Comparison of ENCODE assay signal across 8 mouse cellular contexts in the genomic region with DNA sequence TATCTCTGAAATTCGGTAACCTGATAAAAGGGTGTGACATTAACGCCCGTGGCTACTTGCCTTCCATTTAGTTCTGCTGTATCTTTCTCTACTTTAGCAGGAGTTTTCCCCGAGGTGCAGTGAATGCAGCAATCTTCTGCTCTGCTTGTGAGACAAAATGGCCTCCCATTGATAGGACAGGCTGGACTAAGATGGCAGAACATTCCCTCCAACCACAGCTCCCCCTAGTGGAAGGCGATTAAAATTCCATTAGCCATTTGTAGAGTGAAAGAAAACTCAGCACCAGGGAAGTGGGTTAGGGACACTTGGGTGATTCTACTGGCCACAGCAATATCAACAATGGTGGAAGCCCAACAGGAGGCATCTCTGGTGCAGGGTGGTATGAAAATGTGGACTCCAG. TPM values are rescaled to one million over a fixed set of nuclear protein-coding genes. Genes with fewer than 3 reads are reported as not detected.
DNase-seq lines count a peak whose midpoint lies in the region; ATAC-seq and TF ChIP-seq lines count a peak whose summit lies in the region.
"Had no signal": no experiment of that assay in that cellular context is flagged by ENCODE, and none has a peak within 500 bp of the region (broad histone marks: within the 10 kb centered on the region; RNA-seq: fewer than 3 reads in every experiment).

No protein-coding gene starts in this region.

- peaks cover 34% of the 10 kb centered on the region for H3K79me2 ChIP-seq in CH12.LX (replicated peaks; ENCODE audit: control insufficient read depth, extremely low read depth, insufficient read depth, poor library complexity, severe bottlenecking)

- DNase-seq in kidney, postnatal 0 days (ENCODE audit: low spot score) = peak; percentile 46
- DNase-seq in kidney, adult 11 months = no peak
- DNase-seq in 416B (ENCODE audit: low read depth) (peak; percentile 77), CH12.LX (ENCODE audit: extremely low read depth) (peak; percentile 86)
- DNase-seq in embryonic facial prominence, embryonic 10.5 days (ENCODE audit: low spot score) = peak; percentile 47
- peak; percentile 64 for DNase-seq in splenic B cell, adult 2 months (ENCODE audit: low read depth, low spot score)

- no peak overlapping the region for H3K4me3 ChIP-seq in kidney, postnatal 0 days (replicated peaks; ENCODE audit: low read depth, low read length)
- no peak overlapping the region for H3K4me3 ChIP-seq in CH12.LX (replicated peaks in 1 of 3; ENCODE audit: low read depth in 2 of 3, low read length in 2 of 3, poor library complexity in 1 of 3)
- H3K4me3 ChIP-seq in embryonic facial prominence, embryonic 10.5 days = no peak overlapping the region

- H3K9me3 ChIP-seq in kidney, postnatal 0 days (replicated peaks; ENCODE audit: low read length) = no peaks in the 10 kb centered on the region
- no peaks in the 10 kb centered on the region for H3K9me3 ChIP-seq in CH12.LX (replicated peaks; ENCODE audit: low read length)
- no peaks in the 10 kb centered on the region for H3K9me3 ChIP-seq in embryonic facial prominence, embryonic 10.5 days

- H3K27ac ChIP-seq in kidney, postnatal 0 days = no peak overlapping the region
- peak overlapping the region; percentile 87 for H3K27ac ChIP-seq in CH12.LX (ENCODE audit: insufficient read depth, low read depth)
- no peak overlapping the region for H3K27ac ChIP-seq in embryonic facial prominence, embryonic 10.5 days (replicated peaks)

- H3K4me2 ChIP-seq in kidney, postnatal 0 days (ENCODE audit: low read length) = no peak overlapping the region
- peak overlapping the region; percentile 87; the same call in 1 of the 2 replicates for H3K4me2 ChIP-seq in CH12.LX (ENCODE audit: insufficient read depth, low read depth, poor library complexity, severe bottlenecking)

- dilution Hi-C loops in CH12.LX (cut with MboI; ENCODE audit: extremely low pct_ligation_motif_present, extremely low pct_unique_long_range_greater_than_20kb, low sequenced_read_pairs) = no loop called here

- no peaks in the 10 kb centered on the region for H3K36me3 ChIP-seq in kidney, postnatal 0 days (ENCODE audit: insufficient read depth, low read length)
- H3K36me3 ChIP-seq in CH12.LX (replicated peaks in 1 of 2; ENCODE audit: control insufficient read depth in 1 of 2, insufficient read depth in 1 of 2, low read length in 1 of 2) = peaks cover 20 to 70% of the 10 kb centered on the region in 2 experiments
- peaks cover 46% of the 10 kb centered on the region for H3K36me3 ChIP-seq in embryonic facial prominence, embryonic 10.5 days (replicated peaks)
- H3K36me3 ChIP-seq in splenic B cell, adult 2 months (ENCODE audit: control insufficient read depth, insufficient read depth, low read length, poor library complexity, severe bottlenecking) = no peaks in the 10 kb centered on the region

- no peaks in the 10 kb centered on the region for H3K4me1 ChIP-seq in kidney, postnatal 0 days (replicated peaks; ENCODE audit: insufficient read depth, low read length)
- H3K4me1 ChIP-seq in CH12.LX (ENCODE audit: control insufficient read depth in 1 of 2, insufficient read depth in 2 of 2) = peaks cover 16 to 60% of the 10 kb centered on the region in 2 experiments
- H3K4me1 ChIP-seq in embryonic facial prominence, embryonic 10.5 days = peaks cover 8% of the 10 kb centered on the region

- H3K27me3 ChIP-seq in kidney, postnatal 0 days (ENCODE audit: insufficient read depth, low read length) = no peaks in the 10 kb centered on the region
- H3K27me3 ChIP-seq in CH12.LX (replicated peaks) = no peaks in the 10 kb centered on the region
- no peaks in the 10 kb centered on the region for H3K27me3 ChIP-seq in embryonic facial prominence, embryonic 10.5 days (replicated peaks; ENCODE audit: low read depth, poor library complexity, severe bottlenecking)
- H3K27me3 ChIP-seq in splenic B cell, adult 2 months (ENCODE audit: control insufficient read depth, insufficient read depth, low read length, poor library complexity, severe bottlenecking) = no peaks in the 10 kb centered on the region

- TF ChIP-seq EP300 in CH12.LX (IDR thresholded peaks at IDR 0.05; ENCODE audit: low read length) = peak; percentile 45; the same call in 1 of the 2 replicates

- peak; percentile 66 for TF ChIP-seq CTCF in kidney, postnatal 0 days (IDR thresholded peaks at IDR 0.05; ENCODE audit: low read depth)
- peak; percentile 76 to 77 for TF ChIP-seq CTCF in CH12.LX (conservative IDR thresholded peaks at IDR 0.05 in 1 of 2, IDR thresholded peaks at IDR 0.05 in 1 of 2; ENCODE audit: low read depth in 2 of 2, low read length in 2 of 2)

- ATAC-seq in kidney, postnatal 0 days (replicated peaks; ENCODE audit: low FRiP score, low read depth) = no peak
- ATAC-seq in frontal cortex, adult (ENCODE audit: low TSS enrichment) = no peak

- in situ Hi-C loops in CH12.LX (cut with MboI; ENCODE audit: low pct_ligation_motif_present, low pct_unique_long_range_greater_than_20kb, low sequenced_read_pairs) = no loop called here

- peak; percentile 31 for TF ChIP-seq RAD21 in CH12.LX (IDR thresholded peaks at IDR 0.05; ENCODE audit: low read depth, low read length)

- no peak for TF ChIP-seq POLR2A in CH12.LX (IDR thresholded peaks at IDR 0.05; ENCODE audit: low read depth, low read length)

- no peak overlapping the region for H3K9ac ChIP-seq in kidney, postnatal 0 days (ENCODE audit: low read depth, low read length)
- H3K9ac ChIP-seq in CH12.LX (ENCODE audit: insufficient read depth, low read depth) = no peak overlapping the region

- WGBS in kidney, postnatal 0 days = 87% methylated on average over 5 of the region's 5 CpGs
- WGBS in embryonic facial prominence, embryonic 10.5 days = 86% methylated on average over 5 of the region's 5 CpGs

TF ChIP-seq in CH12.LX, 34 proteins besides CTCF, POLR2A, EP300 and RAD21:
- TF ChIP-seq PAX5 (IDR thresholded peaks at IDR 0.05; ENCODE audit: low read length) (no peak), ELF1 (IDR thresholded peaks at IDR 0.05; ENCODE audit: low read depth, low read length) (0 out of 2 replicates have a peak, but pooled peaks have one; percentile 13), MAX (IDR thresholded peaks at IDR 0.05; ENCODE audit: low read length) (no peak), TBP (conservative IDR thresholded peaks at IDR 0.05; ENCODE audit: low read depth, low read length) (no peak), MXI1 (IDR thresholded peaks at IDR 0.05; ENCODE audit: low read depth, low read length) (no peak; the same call in 1 of the 2 replicates), KAT2A (IDR thresholded peaks at IDR 0.05; ENCODE audit: insufficient replicate concordance, low read length) (no peak), ZC3H11A (IDR thresholded peaks at IDR 0.05; ENCODE audit: low read depth, low read length) (peak; percentile 90), TCF12 (IDR thresholded peaks at IDR 0.05; ENCODE audit: low read depth, low read length) (peak; percentile 39; the same call in 1 of the 2 replicates), HCFC1 (IDR thresholded peaks at IDR 0.05; ENCODE audit: low read depth, low read length) (peak; percentile 51), MEF2A (IDR thresholded peaks at IDR 0.05; ENCODE audit: borderline replicate concordance, low read depth, low read length) (0 out of 2 replicates have a peak, but pooled peaks have one; percentile 22), RCOR1 (conservative IDR thresholded peaks at IDR 0.05; ENCODE audit: low read depth, low read length) (peak; percentile 83; the same call in 1 of the 2 replicates), BHLHE40 (IDR thresholded peaks at IDR 0.05; ENCODE audit: low read depth, low read length) (0 out of 2 replicates have a peak, but pooled peaks have one; percentile 29), NELFE (IDR thresholded peaks at IDR 0.05; ENCODE audit: low read depth, low read length) (0 out of 2 replicates have a peak, but pooled peaks have one; percentile 10), ZMIZ1 (IDR thresholded peaks at IDR 0.05; ENCODE audit: low read depth, low read length) (0 out of 2 replicates have a peak, but pooled peaks have one; percentile 45), SMC3 (IDR thresholded peaks at IDR 0.05; ENCODE audit: low read depth, low read length) (peak; percentile 62), IRF4 (IDR thresholded peaks at IDR 0.05; ENCODE audit: low read depth, low read length) (peak; percentile 33; the same call in 1 of the 2 replicates), JUND (conservative IDR thresholded peaks at IDR 0.05; ENCODE audit: low read depth, low read length) (peak; percentile 18; the same call in 1 of the 2 replicates), MAFK (IDR thresholded peaks at IDR 0.05; ENCODE audit: insufficient replicate concordance, low read length) (0 out of 2 replicates have a peak, but pooled peaks have one; percentile 24), POLR2AphosphoS2 (IDR thresholded peaks at IDR 0.05; ENCODE audit: low read depth, low read length) (no peak; the same call in 1 of the 2 replicates), NRF1 (IDR thresholded peaks at IDR 0.05; ENCODE audit: low read depth, low read length) (peak; percentile 72)

RNA-seq across cellular contexts. Expression of a gene that starts 6.9 kb away (rescaled TPM):
- 0.56 and 0.74 TPM in 2 replicates for polyA plus RNA-seq in kidney, postnatal 0 days (2015; fragmentation: Nextera tagmentation; extraction: Ambion mirVana)
- total RNA-seq in CH12.LX (2012; rRNA removed) (43.8 and 53.6 TPM in 2 replicates), CH12.LX (2014; rRNA removed) (67.0 and 68.0 TPM in 2 replicates)
- 241 and 270 TPM in 2 replicates for polyA plus RNA-seq in CH12.LX (2012; ENCODE audit: insufficient read length, low read depth)
- 0.08 and 0.17 TPM in 2 replicates for polyA plus RNA-seq in embryonic facial prominence, embryonic 10.5 days (2016; fragmentation: Nextera tagmentation; extraction: Ambion mirVana)

RNA-seq across cellular contexts. Expression of a gene that starts 33.8 kb away (rescaled TPM):
- 5.0 and 5.6 TPM in 2 replicates for polyA plus RNA-seq in kidney, postnatal 0 days (2015; fragmentation: Nextera tagmentation; extraction: Ambion mirVana)
- total RNA-seq in CH12.LX (2012; rRNA removed) = 19.2 and 21.2 TPM in 2 replicates
- total RNA-seq in CH12.LX (2014; rRNA removed) = 15.6 and 16.4 TPM in 2 replicates
- polyA plus RNA-seq in CH12.LX (2012; ENCODE audit: insufficient read length, low read depth) = 28.7 and 30.5 TPM in 2 replicates
- 12.1 and 19.8 TPM in 2 replicates for polyA plus RNA-seq in embryonic facial prominence, embryonic 10.5 days (2016; fragmentation: Nextera tagmentation; extraction: Ambion mirVana)

RNA-seq across cellular contexts. Expression of a gene that starts 39.7 kb away (rescaled TPM):
- not detected in 2 replicates for polyA plus RNA-seq in kidney, postnatal 0 days (2015; fragmentation: Nextera tagmentation; extraction: Ambion mirVana)
- total RNA-seq in CH12.LX (2012; rRNA removed) = not detected in 2 replicates
- total RNA-seq in CH12.LX (2014; rRNA removed) = not detected in 2 replicates
- not detected in 2 replicates for polyA plus RNA-seq in CH12.LX (2012; ENCODE audit: insufficient read length, low read depth)
- not detected in 2 replicates for polyA plus RNA-seq in embryonic facial prominence, embryonic 10.5 days (2016; fragmentation: Nextera tagmentation; extraction: Ambion mirVana)
- polyA plus RNA-seq: limb, embryonic 14.5 days had no signal

RNA-seq across cellular contexts. Expression of a gene that starts 50.2 kb away (rescaled TPM):
- not detected in 2 replicates for polyA plus RNA-seq in kidney, postnatal 0 days (2015; fragmentation: Nextera tagmentation; extraction: Ambion mirVana)
- total RNA-seq in CH12.LX (2012; rRNA removed) (0.13 TPM in 1 of 2 replicates, not detected in the other), CH12.LX (2014; rRNA removed) (not detected in 2 replicates)
- not detected in 2 replicates for polyA plus RNA-seq in CH12.LX (2012; ENCODE audit: insufficient read length, low read depth)
- not detected in 2 replicates for polyA plus RNA-seq in embryonic facial prominence, embryonic 10.5 days (2016; fragmentation: Nextera tagmentation; extraction: Ambion mirVana)
- polyA plus RNA-seq: limb, embryonic 14.5 days had no signal

Comparison
In these comparisons a context has a peak if more than half of its experiments do, and no peak if none do; other contexts are left out.
1. RNA of a gene that starts 6.9 kb away (polyA plus RNA-seq): 241 to 270 TPM in CH12.LX; 0.56 to 0.74 TPM in kidney, postnatal 0 days and 0.08 to 0.17 TPM in embryonic facial prominence, embryonic 10.5 days; every median in the first group is over 100 times any median in the second.